Mouse (Mus musculus) bone marrow, adult 2 months (tissue): ENCODE data around the gene Yipf3.

Experiments used
- CTCF ChIP-seq: fragments of 200-500 bp; IDR thresholded peaks from 2 replicates; pipeline ENCODE4 v1.5.1; 2011; ENCODE audit warnings: low read length, control low read depth; ENCODE audit not compliant: control insufficient read depth, insufficient read depth
- POLR2A ChIP-seq: fragments of 200-500 bp; IDR thresholded peaks from 2 replicates; pipeline ENCODE4 v1.6.1; 2011; ENCODE audit warnings: low read depth, mild to moderate bottlenecking, control low read depth, low read length, borderline replicate concordance; ENCODE audit not compliant: control insufficient read depth

- TF ChIP-seq CTCF (peak; percentile 71), POLR2A (no peak)
Measured at GRCm38 (mm10) chr17:46298220-46298913, 50.5 kb downstream of the Yipf3 start.
